Mouse (Mus musculus) neural tube, embryonic 11.5 days (tissue): ENCODE results near the gene Hoxb9. TPM values are rescaled to one million over a fixed set of nuclear protein-coding genes. Genes with fewer than 3 reads are reported as not detected.

Experiments
- ATAC-seq: fragments of 200-750 bp; cut with Nextera tagmentation; 2 replicates; pipeline ENCODE4 v1.8.0; 2017; ENCODE audit warnings: moderate number of reproducible peaks, mild to moderate bottlenecking, moderate TSS enrichment, moderate library complexity; ENCODE audit not compliant: insufficient read depth, low FRiP score, low TSS enrichment
- DNase-seq: peaks from one replicate; pipeline ENCODE4 v3.0.0-alpha.2; 2015; ENCODE audit warnings: low spot score
- H3K27ac ChIP-seq: fragments of 300-500 bp; sonication (generic); 2 replicates; pipeline ENCODE4 v1.5.1; 2014; ENCODE audit warnings: low read depth, mild to moderate bottlenecking, low read length
- H3K27me3 ChIP-seq: fragments of 300-500 bp; sonication (generic); 2 replicates; pipeline ENCODE4 v1.6.1; 2014; ENCODE audit warnings: mild to moderate bottlenecking, low read length, mixed read lengths; ENCODE audit not compliant: control insufficient read depth, insufficient read depth
- H3K36me3 ChIP-seq: fragments of 300-500 bp; sonication (generic); 2 replicates; pipeline ENCODE4 v1.6.1; 2014; ENCODE audit warnings: mild to moderate bottlenecking, low read length, moderate library complexity, mixed read lengths; ENCODE audit not compliant: control insufficient read depth, insufficient read depth
- H3K4me1 ChIP-seq: fragments of 300-500 bp; sonication (generic); 2 replicates; pipeline ENCODE4 v1.6.1; 2014; ENCODE audit warnings: low read length, mixed read lengths; ENCODE audit not compliant: control insufficient read depth, insufficient read depth
- H3K4me2 ChIP-seq: fragments of 300-500 bp; sonication (generic); 2 replicates; pipeline ENCODE4 v1.6.1; 2014; ENCODE audit warnings: low read depth, mild to moderate bottlenecking, moderate library complexity
- H3K4me3 ChIP-seq: fragments of 300-500 bp; sonication (generic); 2 replicates; pipeline ENCODE4 v1.5.1; 2014; ENCODE audit warnings: low read depth, low read length
- H3K9ac ChIP-seq: fragments of 300-500 bp; sonication (generic); 2 replicates; pipeline ENCODE4 v1.6.1; 2014; ENCODE audit warnings: mild to moderate bottlenecking, low read length
- H3K9me3 ChIP-seq: fragments of 300-500 bp; sonication (generic); 2 replicates; pipeline ENCODE4 v1.6.1; 2016; ENCODE audit warnings: low read length; ENCODE audit not compliant: control insufficient read depth
- WGBS: fragments of 180-500 bp; shearing (Covaris S2); extraction: QIAGEN DNeasy Blood & Tissue Kit; methylation state at CpG from one replicate; pipeline ENCODE4 v1.1.7; 2014; 5-methylcytosine and 5-hydroxymethylcytosine counted together
- polyA plus RNA-seq: library from polyadenylated mRNA; unstranded; fragments of >200 nt; fragmentation: Nextera tagmentation; extraction: Ambion mirVana; gene quantifications from 2 replicates; pipeline ENCODE4 v1.2.1, GENCODE M21; 2014

The Hoxb9 gene
- polyA plus RNA-seq, 1 experiment from 2014 or later, result 67.9 TPM

DNA sequence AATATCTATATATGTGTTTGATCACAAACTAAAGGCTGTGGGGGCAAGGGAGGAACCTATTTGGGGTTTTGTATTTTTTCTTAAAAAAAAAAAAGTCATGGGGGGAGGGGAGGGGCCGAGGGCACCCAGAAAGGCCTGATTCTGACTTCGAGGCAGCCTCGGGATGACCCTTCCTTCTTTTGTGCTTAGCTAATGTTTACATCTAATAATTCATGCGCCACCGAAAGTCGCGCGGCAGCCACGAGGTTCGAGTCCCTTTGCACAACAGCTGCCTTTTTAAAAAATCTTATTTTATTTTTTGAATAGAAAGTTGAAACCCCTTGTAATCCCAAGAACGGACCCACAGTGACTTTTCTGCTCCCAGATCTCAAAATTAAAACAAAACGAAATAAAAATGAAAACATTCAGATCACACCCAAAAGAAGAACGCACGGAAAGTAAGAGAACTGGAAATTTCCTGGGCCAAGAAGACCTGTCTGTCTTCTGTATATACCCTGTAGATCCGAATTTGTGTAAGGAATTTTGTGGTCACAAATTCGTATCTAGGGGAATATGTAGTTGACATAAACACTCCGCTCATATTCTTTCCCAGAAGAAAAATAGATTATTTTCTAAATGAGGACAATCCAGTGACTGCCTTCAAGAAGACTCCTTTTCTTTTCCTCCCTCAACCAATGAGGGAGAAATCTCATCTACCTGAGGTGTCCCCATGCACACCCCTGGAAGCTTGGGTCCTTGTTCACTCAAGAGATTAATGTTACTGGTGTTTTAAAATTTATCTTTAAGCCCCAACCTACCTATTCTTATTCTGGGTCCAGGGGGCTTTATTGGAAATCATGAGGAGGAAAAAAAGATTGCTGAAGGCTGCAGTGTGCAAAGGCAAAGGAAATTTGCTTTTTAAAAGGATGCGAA, 45.7 kb downstream of the Hoxb9 start:
- Histone ChIP-seq H3K4me1 (peaks cover 30% of the 10 kb centered on the region), H3K36me3 (peaks cover 2% of the 10 kb centered on the region; the same call in 1 of the 2 replicates), H3K27ac (peak overlapping the region; percentile 100), H3K9me3 (no peaks in the 10 kb centered on the region), H3K9ac (peak overlapping the region; percentile 100), H3K4me3 (peak overlapping the region; percentile 96), H3K27me3 (no peaks in the 10 kb centered on the region), H3K4me2 (peak overlapping the region; percentile 100)
- ATAC-seq (no peak), DNase-seq (no peak)
- 2% methylated on average over 18 of the region's 18 CpGs for WGBS

DNA sequence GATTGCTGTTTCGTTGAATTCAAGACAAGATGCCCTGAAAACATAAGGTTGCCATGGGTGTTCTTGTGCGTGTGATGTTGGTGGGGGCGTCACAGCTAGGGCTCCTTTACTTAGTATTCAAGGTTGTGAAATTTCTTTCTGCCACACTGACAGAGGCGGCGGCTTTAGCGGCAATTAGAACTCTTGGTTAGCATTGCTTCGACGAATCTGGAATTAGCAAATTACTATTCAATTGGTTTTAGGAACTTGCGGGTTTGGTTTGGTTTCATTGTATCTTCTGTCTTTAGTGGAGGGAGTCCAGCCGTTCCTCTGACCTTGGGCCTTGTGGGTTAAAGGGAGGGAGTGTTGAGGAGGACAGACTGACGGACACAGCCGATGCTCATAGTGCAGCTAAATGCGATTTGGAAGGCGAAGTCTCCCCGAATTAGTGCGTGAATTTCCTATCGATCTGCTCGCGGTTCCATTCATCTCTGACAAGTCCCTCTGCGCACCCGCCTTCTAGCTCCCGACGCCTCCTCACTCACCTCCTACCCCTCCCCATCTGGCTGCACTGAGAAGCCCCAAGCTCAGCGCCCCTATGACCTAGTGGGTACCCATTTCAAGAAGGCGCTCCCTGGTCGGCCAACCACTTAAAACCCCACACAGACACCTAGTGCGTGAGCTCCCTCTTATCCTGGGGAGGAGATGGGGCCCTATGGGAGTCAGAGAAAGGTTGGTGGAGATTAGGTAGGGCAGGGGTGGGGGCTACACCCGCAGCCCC, 46.5 kb downstream of the Hoxb9 start, which contains the start of gene Hoxb4:
TSS of gene Hoxb4 (plus strand) at position 660 of the 760 bp plus-strand sequence.
- Histone ChIP-seq H3K4me1 (peaks cover 36% of the 10 kb centered on the region), H3K9ac (peak within 1 kb of the TSS; percentile 100), H3K36me3 (peaks cover 2% of the 10 kb centered on the region; the same call in 1 of the 2 replicates), H3K9me3 (no peaks in the 10 kb centered on the region), H3K4me3 (peak within 1 kb of the TSS; percentile 96), H3K27ac (peak within 1 kb of the TSS; percentile 100), H3K27me3 (no peaks in the 10 kb centered on the region), H3K4me2 (peak within 1 kb of the TSS; percentile 100)
- peak; percentile 83 for DNase-seq
- WGBS, result under 1% methylated on average over 28 of the region's 28 CpGs
- peak; percentile 11 for ATAC-seq

- peaks cover 2% of the 10 kb centered on the region; the same call in 1 of the 2 replicates for H3K36me3 ChIP-seq
- peak overlapping the region; percentile 100 for H3K9ac ChIP-seq
- H3K27me3 ChIP-seq, result no peaks in the 10 kb centered on the region
- peak overlapping the region; percentile 96 for H3K4me3 ChIP-seq
- DNase-seq, result peak; percentile 61
- ATAC-seq, result peak; percentile 59
- under 1% methylated on average over 42 of the region's 45 CpGs for WGBS
- H3K4me1 ChIP-seq, result peaks cover 30% of the 10 kb centered on the region
- peak overlapping the region; percentile 100 for H3K4me2 ChIP-seq
- peak overlapping the region; percentile 100 for H3K27ac ChIP-seq
- no peaks in the 10 kb centered on the region for H3K9me3 ChIP-seq
These were observed 47.3 kb downstream of the Hoxb9 start for GRCm38 (mm10) chr11:96318368-96319070.

DNA sequence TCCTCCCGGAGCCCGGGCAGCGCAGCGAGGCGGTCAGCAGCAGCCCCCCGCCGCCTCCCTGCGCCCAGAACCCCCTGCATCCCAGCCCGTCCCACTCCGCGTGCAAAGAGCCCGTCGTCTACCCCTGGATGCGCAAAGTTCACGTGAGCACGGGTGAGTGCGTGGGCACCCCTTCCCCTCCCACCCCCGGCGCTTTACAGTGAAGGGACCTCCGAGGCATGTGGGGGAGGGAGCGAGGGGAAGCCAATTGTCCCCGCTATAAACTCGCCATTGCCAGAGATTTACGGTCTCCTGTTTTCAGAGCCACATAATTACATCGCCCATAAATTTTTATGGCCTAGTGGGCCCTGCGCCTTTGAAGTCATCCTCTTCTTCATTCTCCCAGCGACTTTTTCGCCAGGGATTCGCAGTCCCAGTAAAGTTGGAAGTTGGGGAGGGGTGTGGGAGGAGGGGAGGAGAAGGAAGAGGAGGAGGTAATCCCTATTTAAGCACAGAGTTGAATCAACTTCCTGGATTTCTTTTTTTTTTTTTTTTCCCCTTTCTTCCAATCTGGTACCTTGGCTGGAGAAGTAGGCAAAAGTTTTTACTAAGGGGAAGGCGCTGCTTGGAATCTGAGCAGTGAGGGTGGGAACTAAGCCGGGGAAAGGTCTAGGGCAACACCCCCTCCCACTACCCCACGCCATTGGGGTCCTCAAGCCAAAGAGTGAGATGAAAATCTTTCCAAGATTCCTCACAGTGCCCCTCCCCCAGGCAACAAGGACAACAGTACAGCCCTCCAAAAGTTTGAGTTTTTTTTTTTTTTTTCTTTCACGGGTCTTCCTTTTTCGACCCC, 48.0 kb downstream of the Hoxb9 start:
- Histone ChIP-seq H3K9me3 (no peaks in the 10 kb centered on the region), H3K27ac (peak overlapping the region; percentile 100), H3K27me3 (no peaks in the 10 kb centered on the region), H3K9ac (peak overlapping the region; percentile 100), H3K36me3 (peaks cover 2% of the 10 kb centered on the region; the same call in 1 of the 2 replicates), H3K4me1 (peaks cover 29% of the 10 kb centered on the region), H3K4me2 (peak overlapping the region; percentile 100), H3K4me3 (peak overlapping the region; percentile 96)
- DNase-seq, result peak; percentile 67
- peak; percentile 73 for ATAC-seq
- WGBS, result under 1% methylated on average over 26 of the region's 34 CpGs

DNA sequence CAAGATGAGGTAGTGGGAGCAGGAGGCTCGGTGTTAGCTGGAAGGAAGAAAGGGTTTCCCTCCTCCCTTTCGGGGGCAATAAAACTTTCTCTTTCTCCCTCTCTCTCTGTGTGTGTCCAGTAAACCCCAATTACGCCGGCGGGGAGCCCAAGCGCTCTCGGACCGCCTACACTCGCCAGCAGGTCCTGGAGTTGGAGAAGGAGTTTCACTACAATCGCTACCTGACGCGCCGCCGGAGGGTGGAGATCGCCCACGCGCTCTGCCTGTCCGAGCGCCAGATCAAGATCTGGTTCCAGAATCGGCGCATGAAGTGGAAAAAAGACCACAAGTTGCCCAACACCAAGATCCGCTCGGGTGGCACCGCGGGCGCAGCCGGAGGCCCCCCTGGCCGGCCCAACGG, 48.7 kb downstream of the Hoxb9 start:
- peak overlapping the region; percentile 100 for H3K27ac ChIP-seq
- ATAC-seq, result 0 out of 2 replicates have a peak, but pooled peaks have one; percentile 1

GRCm38 (mm10) chr11:96320688-96321087, 49.4 kb downstream of the Hoxb9 start:
- H3K4me1 ChIP-seq, result peaks cover 28% of the 10 kb centered on the region
- no peaks in the 10 kb centered on the region for H3K9me3 ChIP-seq
- no peak for ATAC-seq
- H3K9ac ChIP-seq, result peak overlapping the region; percentile 100
- H3K4me3 ChIP-seq, result peak overlapping the region; percentile 96
- peak overlapping the region; percentile 100 for H3K4me2 ChIP-seq
- no peaks in the 10 kb centered on the region for H3K27me3 ChIP-seq
- H3K27ac ChIP-seq, result peak overlapping the region; percentile 100
- peaks cover 2% of the 10 kb centered on the region; the same call in 1 of the 2 replicates for H3K36me3 ChIP-seq
- peak; percentile 66 for DNase-seq
- WGBS, result under 1% methylated on average over 17 of the region's 17 CpGs

More for the DNA sequence above, 48.7 kb downstream of the Hoxb9 start:
- Histone ChIP-seq H3K4me3 (peak overlapping the region; percentile 96), H3K4me2 (peak overlapping the region; percentile 100), H3K9me3 (no peaks in the 10 kb centered on the region), H3K9ac (peak overlapping the region; percentile 100), H3K27me3 (no peaks in the 10 kb centered on the region), H3K36me3 (peaks cover 2% of the 10 kb centered on the region; the same call in 1 of the 2 replicates), H3K4me1 (peaks cover 30% of the 10 kb centered on the region)
- DNase-seq, result peak; percentile 64
- under 1% methylated on average over 29 of the region's 29 CpGs for WGBS

- peak overlapping the region; percentile 100 for H3K27ac ChIP-seq
- H3K36me3 ChIP-seq, result peaks cover 2% of the 10 kb centered on the region; the same call in 1 of the 2 replicates
- H3K9ac ChIP-seq, result peak overlapping the region; percentile 100
- peak overlapping the region; percentile 96 for H3K4me3 ChIP-seq
- WGBS, result 4% methylated on average over 5 of the region's 5 CpGs
- peak overlapping the region; percentile 100 for H3K4me2 ChIP-seq
- H3K27me3 ChIP-seq, result no peaks in the 10 kb centered on the region
- peak; percentile 51 for DNase-seq
- H3K4me1 ChIP-seq, result peaks cover 29% of the 10 kb centered on the region
- H3K9me3 ChIP-seq, result no peaks in the 10 kb centered on the region
- ATAC-seq, result no peak
These were observed 50.6 kb downstream of the Hoxb9 start for GRCm38 (mm10) chr11:96321846-96322245.
